Mouse (Mus musculus): ENCODE measurements at regions not wholly inside any gene's neighbourhood (a gene's known extent, or its start where the extent isn't known, plus 50 kb on each side); places are given as distances from the start of the nearest gene placed in this dataset.

GRCm38 (mm10) chr2:166272190-166272543 lies 116.7 kb upstream of the Sulf2 start:
- H3K27ac ChIP-seq (ENCODE audit: control insufficient read depth, insufficient read depth, low read length) = no peak overlapping the region
- TF ChIP-seq CTCF (IDR thresholded peaks at IDR 0.05; ENCODE audit: borderline replicate concordance, control insufficient read depth, extremely low read depth, insufficient read depth, low read length, poor library complexity) (no peak), POLR2A (IDR thresholded peaks at IDR 0.05; ENCODE audit: control insufficient read depth, extremely low read depth, insufficient read depth, low read length, poor library complexity) (no peak)
- H3K36me3 ChIP-seq (ENCODE audit: control insufficient read depth, insufficient read depth, low read length) = no peaks in the 10 kb centered on the region
- H3K4me1 ChIP-seq (replicated peaks; ENCODE audit: control insufficient read depth, insufficient read depth, low read length) = no peaks in the 10 kb centered on the region; the same call in 1 of the 2 replicates
- DNase-seq = no peak
- no peak overlapping the region for H3K4me3 ChIP-seq (ENCODE audit: control insufficient read depth, insufficient read depth, low read length)
- 91% methylated on average over 7 of the region's 7 CpGs for WGBS
- no peaks in the 10 kb centered on the region for H3K27me3 ChIP-seq (ENCODE audit: control insufficient read depth, insufficient read depth, low read length)

- Histone ChIP-seq H3K27me3 (ENCODE audit: control insufficient read depth, insufficient read depth, low read length) (no peaks in the 10 kb centered on the region), H3K4me3 (ENCODE audit: control insufficient read depth, insufficient read depth, low read length) (no peak overlapping the region), H3K4me1 (replicated peaks; ENCODE audit: control insufficient read depth, insufficient read depth, low read length) (no peaks in the 10 kb centered on the region; the same call in 1 of the 2 replicates), H3K27ac (ENCODE audit: control insufficient read depth, insufficient read depth, low read length) (no peak overlapping the region), H3K36me3 (ENCODE audit: control insufficient read depth, insufficient read depth, low read length) (no peaks in the 10 kb centered on the region)
- no peak for DNase-seq
- 87% methylated on average over 11 of the region's 11 CpGs for WGBS
- no peak for TF ChIP-seq CTCF (IDR thresholded peaks at IDR 0.05; ENCODE audit: borderline replicate concordance, control insufficient read depth, extremely low read depth, insufficient read depth, low read length, poor library complexity)
- no peak for TF ChIP-seq POLR2A (IDR thresholded peaks at IDR 0.05; ENCODE audit: control insufficient read depth, extremely low read depth, insufficient read depth, low read length, poor library complexity)
Measured at GRCm38 (mm10) chr2:166271373-166272189, 116.1 kb upstream of the Sulf2 start.

GRCm38 (mm10) chr2:166270007-166270406 lies 114.5 kb upstream of the Sulf2 start:
- Histone ChIP-seq H3K27ac (ENCODE audit: control insufficient read depth, insufficient read depth, low read length) (no peak overlapping the region), H3K4me3 (ENCODE audit: control insufficient read depth, insufficient read depth, low read length) (no peak overlapping the region), H3K36me3 (ENCODE audit: control insufficient read depth, insufficient read depth, low read length) (no peaks in the 10 kb centered on the region), H3K4me1 (replicated peaks; ENCODE audit: control insufficient read depth, insufficient read depth, low read length) (peaks cover 5% of the 10 kb centered on the region), H3K27me3 (ENCODE audit: control insufficient read depth, insufficient read depth, low read length) (no peaks in the 10 kb centered on the region)
- 94% methylated on average over 6 of the region's 6 CpGs for WGBS
- TF ChIP-seq POLR2A (IDR thresholded peaks at IDR 0.05; ENCODE audit: control insufficient read depth, extremely low read depth, insufficient read depth, low read length, poor library complexity) = no peak
- TF ChIP-seq CTCF (IDR thresholded peaks at IDR 0.05; ENCODE audit: borderline replicate concordance, control insufficient read depth, extremely low read depth, insufficient read depth, low read length, poor library complexity) = no peak
- no peak for DNase-seq

- no peaks in the 10 kb centered on the region for H3K36me3 ChIP-seq (ENCODE audit: control insufficient read depth, insufficient read depth, low read length)
- TF ChIP-seq CTCF (IDR thresholded peaks at IDR 0.05; ENCODE audit: borderline replicate concordance, control insufficient read depth, extremely low read depth, insufficient read depth, low read length, poor library complexity) (no peak), POLR2A (IDR thresholded peaks at IDR 0.05; ENCODE audit: control insufficient read depth, extremely low read depth, insufficient read depth, low read length, poor library complexity) (no peak)
- 98% methylated on average over 4 of the region's 4 CpGs for WGBS
- DNase-seq = no peak
- H3K27me3 ChIP-seq (ENCODE audit: control insufficient read depth, insufficient read depth, low read length) = no peaks in the 10 kb centered on the region
- H3K4me1 ChIP-seq (replicated peaks; ENCODE audit: control insufficient read depth, insufficient read depth, low read length) = peaks cover 16% of the 10 kb centered on the region
- no peak overlapping the region for H3K4me3 ChIP-seq (ENCODE audit: control insufficient read depth, insufficient read depth, low read length)
- no peak overlapping the region for H3K27ac ChIP-seq (ENCODE audit: control insufficient read depth, insufficient read depth, low read length)
Measured at GRCm38 (mm10) chr2:166266915-166267314, 111.5 kb upstream of the Sulf2 start.

GRCm38 (mm10) chr2:166266507-166266906 lies 111.0 kb upstream of the Sulf2 start:
- Histone ChIP-seq H3K27ac (ENCODE audit: control insufficient read depth, insufficient read depth, low read length) (no peak overlapping the region), H3K4me1 (replicated peaks; ENCODE audit: control insufficient read depth, insufficient read depth, low read length) (peaks cover 20% of the 10 kb centered on the region), H3K27me3 (ENCODE audit: control insufficient read depth, insufficient read depth, low read length) (no peaks in the 10 kb centered on the region), H3K4me3 (ENCODE audit: control insufficient read depth, insufficient read depth, low read length) (no peak overlapping the region), H3K36me3 (ENCODE audit: control insufficient read depth, insufficient read depth, low read length) (no peaks in the 10 kb centered on the region)
- 96% methylated on average over 9 of the region's 9 CpGs for WGBS
- no peak for TF ChIP-seq CTCF (IDR thresholded peaks at IDR 0.05; ENCODE audit: borderline replicate concordance, control insufficient read depth, extremely low read depth, insufficient read depth, low read length, poor library complexity)
- DNase-seq = no peak

GRCm38 (mm10) chr2:166264756-166265155 lies 109.3 kb upstream of the Sulf2 start:
- no peak for TF ChIP-seq POLR2A (IDR thresholded peaks at IDR 0.05; ENCODE audit: control insufficient read depth, extremely low read depth, insufficient read depth, low read length, poor library complexity)
- no peak for TF ChIP-seq CTCF (IDR thresholded peaks at IDR 0.05; ENCODE audit: borderline replicate concordance, control insufficient read depth, extremely low read depth, insufficient read depth, low read length, poor library complexity)
- H3K36me3 ChIP-seq (ENCODE audit: control insufficient read depth, insufficient read depth, low read length) = no peaks in the 10 kb centered on the region
- DNase-seq = peak; percentile 32
- H3K4me3 ChIP-seq (ENCODE audit: control insufficient read depth, insufficient read depth, low read length) = no peak overlapping the region
- H3K4me1 ChIP-seq (replicated peaks; ENCODE audit: control insufficient read depth, insufficient read depth, low read length) = peaks cover 28% of the 10 kb centered on the region
- WGBS = 78% methylated on average over 9 of the region's 9 CpGs
- no peak overlapping the region for H3K27ac ChIP-seq (ENCODE audit: control insufficient read depth, insufficient read depth, low read length)
- H3K27me3 ChIP-seq (ENCODE audit: control insufficient read depth, insufficient read depth, low read length) = no peaks in the 10 kb centered on the region

Measured in thymus, adult 2 months (tissue).